Mouse (Mus musculus) kidney, postnatal 10 days (tissue): ENCODE measurements around the gene Tmem94.

ENCODE experiments used
- DNase-seq: peaks from one replicate; pipeline ENCODE4 v3.0.0; 2021; ENCODE audit warnings: mixed read lengths

Tmem94 gene

DNA sequence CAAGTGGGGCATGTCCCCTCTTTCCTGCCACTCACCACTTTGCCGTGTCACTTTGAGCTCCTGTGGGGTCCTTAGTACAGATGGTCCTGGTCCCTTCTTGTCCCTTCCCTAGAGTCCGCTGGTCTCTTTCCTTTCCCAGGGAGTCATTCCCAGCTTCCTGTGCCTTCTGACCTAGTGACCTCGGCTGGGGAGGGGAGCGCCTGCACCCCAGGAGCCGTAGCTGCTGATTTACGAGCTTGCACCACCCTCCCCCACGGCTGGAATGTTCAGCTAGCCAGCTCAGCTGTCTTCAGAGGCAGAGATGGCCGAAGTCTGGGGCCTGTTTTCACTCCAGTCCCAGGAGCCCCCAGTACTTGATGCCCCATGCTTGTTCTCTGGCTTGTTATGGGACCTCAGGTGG, 67.3 kb downstream of the Tmem94 start:
- peak; percentile 95 for DNase-seq

DNA sequence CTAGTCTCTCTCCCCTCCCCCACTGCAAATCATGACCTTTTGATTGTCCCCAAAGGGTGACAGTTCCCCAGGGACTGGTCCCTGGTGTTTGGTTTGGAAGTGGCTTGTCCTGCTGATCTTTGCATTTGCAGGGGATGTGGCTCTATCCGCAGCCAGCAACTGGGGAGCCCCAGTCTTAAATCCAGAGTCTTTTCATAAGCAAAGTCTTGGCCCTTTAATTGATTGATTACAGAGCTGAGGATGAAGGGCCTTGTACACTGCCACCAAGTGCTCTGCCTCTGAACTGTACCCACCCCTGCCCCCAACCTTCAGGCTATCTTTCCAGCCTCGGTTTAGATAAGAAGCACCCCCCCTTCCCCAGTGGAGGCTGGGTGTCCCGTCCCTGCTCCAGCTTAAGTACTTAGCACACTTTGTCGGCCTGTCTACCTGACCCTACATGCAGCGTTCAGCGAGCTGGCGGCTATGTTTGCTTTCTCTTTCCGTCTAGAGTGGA, 67.8 kb downstream of the Tmem94 start:
- peak; percentile 72 for DNase-seq

DNA sequence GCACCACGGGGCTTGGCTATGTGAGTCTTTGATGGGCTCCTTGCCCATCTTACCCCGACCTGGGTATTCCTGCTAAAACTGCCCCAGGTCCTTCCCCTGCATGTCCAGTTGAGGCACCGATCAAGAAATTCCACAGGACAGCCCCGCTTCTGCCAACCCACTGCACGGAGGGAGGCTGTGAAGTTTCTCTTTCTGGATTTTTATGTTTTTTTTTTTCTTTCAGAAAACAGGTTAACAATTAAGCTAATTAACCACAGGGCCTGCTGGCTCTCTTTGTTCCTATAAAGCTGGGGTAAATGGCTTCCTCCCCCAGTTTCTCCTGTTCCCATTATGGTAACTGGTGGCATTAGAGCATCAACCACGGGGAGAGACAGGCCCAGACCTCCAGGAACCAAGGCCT, 68.8 kb downstream of the Tmem94 start:
- DNase-seq, result no peak

DNA sequence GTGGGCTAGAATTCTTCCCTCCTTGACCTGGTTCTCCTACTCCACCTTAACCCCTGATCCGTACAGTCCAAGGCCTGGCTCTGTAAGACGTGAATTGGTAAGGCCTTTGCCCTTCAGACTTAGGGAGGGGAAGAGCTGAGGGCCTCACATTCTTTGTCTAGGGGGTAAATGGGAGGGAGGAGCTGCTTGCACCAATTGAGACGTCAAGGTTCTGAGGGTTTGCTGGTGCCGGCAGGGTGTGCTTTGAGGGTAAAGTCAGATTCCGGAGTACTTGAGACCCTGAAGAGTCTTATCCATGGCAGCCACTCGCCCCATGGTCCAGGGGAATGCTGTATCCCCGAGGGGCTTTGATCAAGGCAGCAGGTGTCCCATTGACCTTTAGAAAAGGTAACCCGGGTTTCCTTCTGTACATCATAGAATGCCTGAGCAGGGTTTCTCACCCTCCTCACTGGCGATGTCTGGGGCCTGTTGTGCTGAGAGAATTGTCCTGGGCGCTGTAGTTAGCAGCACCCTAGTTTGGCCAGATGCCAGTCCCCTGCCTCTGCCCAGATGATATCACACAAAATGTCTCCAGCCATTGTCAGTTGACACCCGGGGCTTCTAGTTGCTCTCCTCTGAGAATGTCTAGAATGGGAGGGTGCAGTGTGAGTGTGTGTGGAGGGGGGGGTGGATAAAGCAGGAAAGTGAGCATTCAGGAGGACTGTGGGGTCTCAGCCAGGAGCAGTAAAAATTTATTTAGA, 71.6 kb downstream of the Tmem94 start:
- peak; percentile 59 for DNase-seq

DNA sequence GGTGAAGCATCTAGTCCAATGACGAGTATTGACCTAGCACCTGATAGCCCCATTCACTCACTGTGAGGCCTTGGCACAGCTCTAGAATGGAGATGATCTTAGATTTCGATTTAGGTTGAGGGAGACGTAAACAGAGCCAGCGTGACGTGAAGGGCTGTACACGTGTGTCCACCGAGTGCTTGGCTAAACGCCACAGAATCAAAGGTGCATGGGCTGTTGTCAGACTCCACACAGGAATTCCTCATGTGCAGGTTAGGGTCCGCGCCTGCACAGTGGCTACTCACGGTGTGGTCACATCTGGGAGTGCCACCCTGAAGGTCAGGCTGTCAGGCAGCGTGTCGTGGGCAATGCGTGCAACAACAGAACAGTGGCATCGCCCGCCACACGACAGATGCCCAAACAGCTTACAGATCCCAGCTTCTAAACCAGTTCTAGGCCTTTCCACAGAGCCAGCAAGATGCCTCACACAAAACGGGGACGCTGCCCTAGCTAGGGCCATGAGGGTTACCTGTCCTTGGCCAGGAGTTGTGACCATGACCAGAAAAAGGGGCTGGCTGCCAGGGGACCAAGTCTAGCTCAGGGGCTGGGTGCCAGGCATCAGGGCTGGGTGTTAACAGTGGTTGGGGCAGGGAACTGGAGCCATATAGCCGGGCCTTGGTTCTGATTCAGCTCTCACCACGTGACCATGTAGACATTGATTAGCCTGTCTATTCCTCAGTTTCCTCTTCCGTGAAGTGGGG, 72.5 kb downstream of the Tmem94 start:
- no peak for DNase-seq

DNA sequence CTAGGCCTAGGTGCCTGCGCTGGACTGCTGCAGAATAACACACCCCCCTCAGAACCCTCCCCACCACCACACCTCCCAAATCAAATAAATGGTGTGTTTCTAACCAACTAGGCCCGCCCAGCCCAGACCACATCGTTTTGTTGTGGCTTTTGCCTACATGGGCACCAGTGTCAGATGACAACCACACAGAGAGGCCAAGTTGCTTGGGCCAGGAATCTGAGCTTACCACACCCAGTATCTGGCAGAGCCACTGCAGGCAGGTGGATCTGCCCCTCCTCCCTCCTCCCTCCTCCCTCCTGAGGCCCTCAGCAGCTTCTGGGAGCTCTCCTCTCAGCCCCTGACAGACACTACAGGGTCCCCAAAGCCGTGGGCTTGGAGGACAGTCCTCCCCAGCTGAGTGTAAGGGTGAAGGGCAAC, 73.7 kb downstream of the Tmem94 start:
- DNase-seq, result no peak

DNA sequence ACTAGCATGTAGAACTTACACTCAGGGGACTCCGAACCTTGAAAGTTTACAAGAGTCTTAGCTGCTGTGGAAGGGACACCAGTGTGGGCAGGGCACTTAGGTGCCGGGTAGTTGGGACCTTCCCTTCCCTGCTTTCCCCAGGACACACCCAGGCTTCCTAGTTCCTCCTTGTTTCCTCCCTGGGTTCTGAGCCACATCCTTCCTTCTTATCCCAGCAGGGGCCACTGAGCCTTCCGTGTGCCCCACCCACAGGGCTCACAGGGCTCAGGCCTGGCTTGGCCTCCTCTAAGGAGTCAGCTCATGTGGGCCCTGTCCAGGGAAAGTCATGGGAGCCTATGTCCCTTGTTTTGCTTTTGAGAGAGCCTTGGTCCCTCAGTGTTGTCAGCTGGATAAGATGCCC, 74.5 kb downstream of the Tmem94 start:
- DNase-seq, result no peak

DNA sequence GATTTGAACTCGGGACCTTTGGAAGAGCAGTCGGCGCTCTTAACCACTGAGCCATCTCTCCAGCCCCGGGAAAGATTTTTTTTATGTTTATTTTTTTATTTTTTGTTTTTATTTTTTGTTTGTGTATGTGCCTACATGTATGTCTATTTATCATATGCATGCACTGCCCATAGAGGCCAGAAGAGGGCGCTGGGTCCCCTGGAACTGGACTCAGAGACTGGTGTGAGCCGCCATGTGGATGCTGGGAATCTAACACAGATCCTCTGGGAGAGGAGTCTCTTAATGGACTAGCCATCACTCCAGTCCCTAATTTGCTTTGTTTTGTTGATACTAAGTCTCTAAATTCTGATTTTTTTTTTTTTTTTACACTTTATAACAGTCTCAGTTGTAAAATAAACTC, 75.8 kb downstream of the Tmem94 start:
- DNase-seq, result no peak

DNA sequence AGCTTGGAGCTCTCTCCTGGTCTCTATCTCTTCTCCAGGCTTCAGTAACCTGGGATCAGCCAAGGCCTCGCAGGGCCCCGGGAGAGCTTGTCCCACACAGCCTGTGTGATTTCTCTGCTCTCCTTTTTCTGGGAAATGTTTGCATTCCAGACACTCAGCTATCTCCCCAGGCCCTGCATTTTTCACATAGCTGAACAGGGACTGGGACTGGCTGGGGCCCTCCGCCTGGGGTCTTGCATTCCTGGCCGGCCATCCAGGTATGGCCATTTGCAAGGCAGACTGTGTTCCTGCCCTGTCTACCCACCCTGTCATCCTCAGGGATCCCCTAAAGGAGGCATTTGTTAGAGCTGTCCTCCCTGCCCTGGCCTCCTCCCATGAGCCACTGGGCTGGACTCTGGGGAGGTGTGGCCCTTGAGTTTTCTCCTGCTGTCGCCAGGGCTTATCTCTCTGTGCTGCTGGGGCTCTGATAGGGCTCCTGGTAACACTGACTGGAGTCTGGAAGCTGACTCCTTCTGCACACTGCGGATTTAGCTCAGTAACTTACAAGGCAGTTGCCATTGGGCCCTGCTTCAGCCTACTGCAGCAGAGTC, 76.8 kb downstream of the Tmem94 start:
- DNase-seq, result no peak

DNA sequence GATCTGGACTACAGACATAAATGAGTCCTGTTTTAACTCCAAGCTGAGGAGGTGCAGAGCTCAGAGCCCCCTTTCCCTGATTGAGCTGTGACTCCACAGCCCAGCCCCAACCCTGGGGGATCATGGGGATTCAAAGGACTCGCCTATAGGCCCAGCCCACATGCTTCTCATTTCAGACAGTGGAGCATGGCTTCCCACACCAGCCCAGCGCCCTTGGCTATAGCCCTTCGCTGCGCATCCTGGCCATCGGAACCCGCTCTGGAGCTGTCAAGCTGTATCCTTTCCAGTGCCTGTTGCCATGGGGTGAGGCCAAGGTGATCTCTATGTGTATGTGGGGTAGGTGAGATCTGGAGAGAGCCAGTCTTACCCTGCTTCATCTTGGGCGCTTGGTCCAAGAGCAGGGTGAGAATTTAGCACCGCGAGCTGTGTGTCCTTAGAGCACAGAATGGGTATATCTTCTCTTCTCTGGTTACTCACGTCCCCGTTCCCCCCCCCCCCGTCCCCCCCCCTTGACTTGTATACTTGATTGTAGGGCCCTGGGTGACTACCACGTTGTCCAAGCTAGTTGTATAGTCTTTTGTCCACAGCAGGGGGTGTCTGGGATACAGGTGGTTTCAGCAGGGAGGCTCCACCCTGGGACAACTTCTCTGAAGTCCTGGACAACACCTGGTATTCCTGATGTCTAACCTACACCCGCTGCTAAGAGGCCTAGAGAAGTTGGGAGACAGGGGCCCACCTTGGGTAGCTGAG, 78.1 kb downstream of the Tmem94 start:
- DNase-seq, result no peak

DNA sequence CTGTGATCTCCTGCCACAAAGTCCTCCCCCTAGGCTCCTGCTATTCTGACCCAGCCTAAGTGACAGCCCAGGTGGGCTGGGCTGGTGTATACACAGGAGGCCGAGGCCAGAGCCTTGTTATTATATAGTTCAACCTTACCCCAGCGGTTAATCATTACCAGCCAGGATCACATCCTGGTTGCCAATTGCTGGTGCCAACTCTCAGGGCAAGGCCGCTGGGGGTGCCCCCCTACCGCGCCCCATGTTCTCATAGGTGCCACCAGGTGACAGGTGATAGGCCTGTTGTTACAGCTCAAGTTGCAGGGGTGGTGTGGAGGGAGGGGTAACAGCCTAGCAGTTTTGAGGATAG, 78.6 kb downstream of the Tmem94 start:
- peak; percentile 87 for DNase-seq

DNA sequence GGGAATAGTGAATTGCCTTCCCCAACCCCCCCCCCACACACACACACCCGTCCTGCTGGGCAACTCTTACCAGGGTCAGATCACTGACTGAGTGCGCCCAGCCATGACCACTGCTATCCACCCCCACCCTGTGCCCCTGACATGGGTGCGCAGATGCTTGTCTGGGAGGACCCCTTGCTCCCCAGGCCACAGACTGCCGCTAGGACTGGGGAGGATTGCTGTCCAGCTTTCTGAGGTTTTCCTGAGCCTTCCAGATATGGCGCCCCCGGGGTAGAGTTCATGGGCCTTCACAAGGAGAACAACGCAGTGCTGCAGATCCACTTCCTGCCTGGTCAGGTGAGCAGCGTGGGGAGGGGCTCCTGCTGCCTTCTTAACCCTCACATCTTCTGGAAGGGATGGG, 79.0 kb downstream of the Tmem94 start:
- DNase-seq, result peak; percentile 68

DNA sequence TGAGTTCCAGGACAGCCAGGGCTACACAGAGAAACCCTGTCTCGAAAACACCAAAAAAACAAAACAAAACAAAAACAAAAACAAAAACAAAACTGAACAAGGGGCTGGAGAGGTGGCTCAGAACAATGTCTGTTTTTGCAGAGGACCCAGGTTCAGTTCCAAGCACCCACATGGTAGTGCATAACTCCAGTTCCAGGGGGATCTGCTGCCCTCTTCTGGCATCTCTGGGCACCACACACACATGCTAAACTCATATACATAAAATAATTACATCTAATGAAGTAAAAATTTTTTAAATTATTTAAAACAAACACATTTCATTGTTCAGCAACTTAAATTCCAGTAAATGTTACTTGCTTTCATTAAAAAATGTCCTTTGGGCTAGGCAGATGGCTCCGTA, 80.6 kb downstream of the Tmem94 start:
- DNase-seq, result no peak
